Comparison of ENCODE assay signal across 25 mouse cellular contexts in genomic region chr3:145646666-145647065, GRCm38 (mm10). TPM values are rescaled to one million over a fixed set of nuclear protein-coding genes. Genes with fewer than 3 reads are reported as not detected.
DNase-seq lines count a peak whose midpoint lies in the region; ATAC-seq and TF ChIP-seq lines count a peak whose summit lies in the region.
"Had no signal": no experiment of that assay in that cellular context is flagged by ENCODE, and none has a peak within 500 bp of the region (broad histone marks: within the 10 kb centered on the region; RNA-seq: fewer than 3 reads in every experiment).

No protein-coding gene starts in this region.

- no peak overlapping the region for H3K9ac ChIP-seq in forebrain, embryonic 15.5 days (replicated peaks)
- H3K9ac ChIP-seq in hindbrain, embryonic 16.5 days (ENCODE audit: low read depth, low read length), result no peak overlapping the region
- H3K9ac ChIP-seq: hindbrain, embryonic 14.5 days; limb, embryonic 15.5 days; liver, embryonic 13.5 days; midbrain, embryonic 15.5 days; stomach, embryonic 15.5 days had no signal

- H3K4me2 ChIP-seq in forebrain, embryonic 15.5 days (replicated peaks), result no peak overlapping the region
- no peak overlapping the region for H3K4me2 ChIP-seq in hindbrain, embryonic 16.5 days (ENCODE audit: low read length)
- no peak overlapping the region for H3K4me2 ChIP-seq in myocyte (ENCODE audit: low read depth)
- H3K4me2 ChIP-seq: liver, embryonic 13.5 days; midbrain, embryonic 15.5 days had no signal

- H3K27me3 ChIP-seq in forebrain, embryonic 10.5 days (ENCODE audit: poor library complexity, severe bottlenecking), result peaks cover 24% of the 10 kb centered on the region; the same call in 1 of the 2 replicates
- peaks cover 8% of the 10 kb centered on the region for H3K27me3 ChIP-seq in forebrain, embryonic 15.5 days
- peaks cover 34% of the 10 kb centered on the region for H3K27me3 ChIP-seq in hindbrain, embryonic 10.5 days (ENCODE audit: insufficient read depth, poor library complexity, severe bottlenecking)
- H3K27me3 ChIP-seq in hindbrain, embryonic 16.5 days (replicated peaks; ENCODE audit: control insufficient read depth, insufficient read depth, low read length), result peaks cover 7% of the 10 kb centered on the region
- H3K27me3 ChIP-seq in Patski, result no peaks in the 10 kb centered on the region
- no peaks in the 10 kb centered on the region for H3K27me3 ChIP-seq in myocyte (ENCODE audit: control insufficient read depth, insufficient read depth, insufficient read length)
- H3K27me3 ChIP-seq: limb, embryonic 15.5 days; stomach, embryonic 15.5 days had no signal

- POLR2A ChIA-PET in Patski (lab: Charles Lee), result interaction anchor here (0.6 to 4.8 kb wide), 9 partner anchors 12 to 254 kb away, joined by 3 to 29 read pairs (median 4); partner anchors contain the start of gene Ddah1

- H3ac ChIP-seq in myocyte (ENCODE audit: control insufficient read depth, insufficient read length), result no peak overlapping the region

- peak overlapping the region; percentile 6; the same call in 1 of the 2 replicates for H3K27ac ChIP-seq in forebrain, embryonic 10.5 days
- H3K27ac ChIP-seq in forebrain, embryonic 15.5 days (replicated peaks), result no peak overlapping the region
- peak overlapping the region; percentile 6; the same call in 1 of the 2 replicates for H3K27ac ChIP-seq in hindbrain, embryonic 10.5 days
- H3K27ac ChIP-seq in hindbrain, embryonic 16.5 days (ENCODE audit: low read depth, low read length), result no peak overlapping the region
- H3K27ac ChIP-seq: hindbrain, embryonic 14.5 days; layer of hippocampus, adult 2 months; left cerebral cortex, adult 2 months; limb, embryonic 15.5 days; liver, embryonic 13.5 days; midbrain, embryonic 15.5 days; stomach, embryonic 15.5 days had no signal

- TF ChIP-seq POLR2A in myocyte (IDR thresholded peaks at IDR 0.05; ENCODE audit: insufficient read length, low read depth), result no peak

- DNase-seq in forebrain, embryonic 10.5 days (ENCODE audit: extremely low spot score, low spot score), result no peak
- no peak for DNase-seq in hindbrain, embryonic 10.5 days (ENCODE audit: low spot score)
- DNase-seq in Patski (ENCODE audit: low read depth, low spot score), result no peak
- DNase-seq: adrenal gland, adult 8-10 months; cerebellum, adult 8-10 months; cerebellum, postnatal 36 days; gastrocnemius, postnatal 10 days; heart, postnatal 4 days; kidney, adult 2 months; kidney, postnatal 36 days; liver, embryonic 13.5 days; lung, adult 18-20 months; lung, postnatal 4 days; right cerebral cortex, postnatal 25 days had no signal

- peak overlapping the region; percentile 82; the same call in 1 of the 2 replicates for H3K4me3 ChIP-seq in forebrain, embryonic 10.5 days
- no peak overlapping the region for H3K4me3 ChIP-seq in forebrain, embryonic 15.5 days
- no peak overlapping the region for H3K4me3 ChIP-seq in hindbrain, embryonic 10.5 days
- no peak overlapping the region for H3K4me3 ChIP-seq in hindbrain, embryonic 16.5 days (ENCODE audit: low read length)
- H3K4me3 ChIP-seq in myocyte, result peak overlapping the region; percentile 65
- H3K4me3 ChIP-seq: layer of hippocampus, adult 2 months; left cerebral cortex, adult 2 months; liver, embryonic 13.5 days; midbrain, embryonic 15.5 days; stomach, embryonic 15.5 days had no signal

- WGBS in forebrain, embryonic 10.5 days, result 54% methylated on average over 2 of the region's 2 CpGs
- WGBS in forebrain, embryonic 15.5 days, result 34% methylated on average over 2 of the region's 2 CpGs
- WGBS in hindbrain, embryonic 10.5 days, result 60% methylated on average over 2 of the region's 2 CpGs
- 58% methylated on average over 2 of the region's 2 CpGs for WGBS in hindbrain, embryonic 16.5 days

- H3K4me1 ChIP-seq in forebrain, embryonic 10.5 days, result peaks cover 94% of the 10 kb centered on the region
- peaks cover 53% of the 10 kb centered on the region for H3K4me1 ChIP-seq in forebrain, embryonic 15.5 days
- H3K4me1 ChIP-seq in hindbrain, embryonic 10.5 days (replicated peaks), result peaks cover 76% of the 10 kb centered on the region
- peaks cover 14% of the 10 kb centered on the region for H3K4me1 ChIP-seq in hindbrain, embryonic 16.5 days (ENCODE audit: control insufficient read depth, insufficient read depth, low read depth, low read length)

- CTCF ChIA-PET in Patski (lab: Charles Lee), result interaction anchor here (0.7 to 1.6 kb wide), 6 partner anchors 9 to 85 kb away, joined by 3 to 7 read pairs (median 3); no protein-coding TSS in a partner anchor

- TF ChIP-seq CTCF in Patski (IDR thresholded peaks at IDR 0.05), result no peak

- H3K36me3 ChIP-seq in forebrain, embryonic 10.5 days (replicated peaks), result peaks cover 18% of the 10 kb centered on the region
- H3K36me3 ChIP-seq in forebrain, embryonic 15.5 days, result no peaks in the 10 kb centered on the region
- H3K36me3 ChIP-seq in hindbrain, embryonic 10.5 days, result peaks cover 7% of the 10 kb centered on the region; the same call in 1 of the 2 replicates
- H3K36me3 ChIP-seq in hindbrain, embryonic 16.5 days (ENCODE audit: control insufficient read depth, insufficient read depth, low read length), result no peaks in the 10 kb centered on the region
- H3K36me3 ChIP-seq in myocyte (ENCODE audit: control insufficient read depth, insufficient read depth), result peaks cover 8% of the 10 kb centered on the region
- H3K36me3 ChIP-seq: liver, embryonic 13.5 days; midbrain, embryonic 15.5 days; stomach, embryonic 15.5 days had no signal

- in situ Hi-C loops in Patski (cut with MboI; ENCODE audit: low pct_unique_long_range_greater_than_20kb), result loop anchor here (5.0 kb wide), 1 partner anchor 54 kb away; no protein-coding TSS in a partner anchor

- ATAC-seq in forebrain, embryonic 15.5 days (replicated peaks), result no peak
- ATAC-seq in hindbrain, embryonic 16.5 days, result no peak
- ATAC-seq in Patski, result peak; percentile 1
- no peak for ATAC-seq in activated CD4-positive, CD25-positive, alpha-beta regulatory T cell, adult 4 months
- ATAC-seq: lung, postnatal 0 days; midbrain, embryonic 15.5 days had no signal

- no peaks in the 10 kb centered on the region for H3K9me3 ChIP-seq in forebrain, embryonic 10.5 days
- no peaks in the 10 kb centered on the region for H3K9me3 ChIP-seq in forebrain, embryonic 15.5 days
- no peaks in the 10 kb centered on the region for H3K9me3 ChIP-seq in hindbrain, embryonic 10.5 days
- no peaks in the 10 kb centered on the region for H3K9me3 ChIP-seq in hindbrain, embryonic 16.5 days (ENCODE audit: control insufficient read depth, low read length)
- H3K9me3 ChIP-seq: limb, embryonic 15.5 days; liver, embryonic 13.5 days; midbrain, embryonic 15.5 days; stomach, embryonic 15.5 days had no signal

- H3K79me2 ChIP-seq in myocyte (ENCODE audit: control insufficient read depth, insufficient read depth), result peaks cover 12% of the 10 kb centered on the region

TF ChIP-seq in myocyte, 11 proteins besides CTCF, POLR2A, EP300 and RAD21:
- no peak for TF ChIP-seq E2F4 (IDR thresholded peaks at IDR 0.05; ENCODE audit: insufficient read depth)
- no peak for TF ChIP-seq TCF12 (IDR thresholded peaks at IDR 0.05; ENCODE audit: insufficient read depth, poor library complexity, severe bottlenecking)
- TF ChIP-seq MYOG (IDR thresholded peaks at IDR 0.05; ENCODE audit: control insufficient read depth in 1 of 3, insufficient read depth in 1 of 3, insufficient read length in 2 of 3, low read depth in 2 of 3), result no peak
- TF ChIP-seq POLR2AphosphoS2 (IDR thresholded peaks at IDR 0.05; ENCODE audit: insufficient read length, low read depth), result no peak
- no peak for TF ChIP-seq MYOD1 (IDR thresholded peaks at IDR 0.05; ENCODE audit: control insufficient read depth in 1 of 3, insufficient read length in 2 of 3, low read depth in 2 of 3)
- no peak for TF ChIP-seq USF1 (IDR thresholded peaks at IDR 0.05; ENCODE audit: low read depth)
- no peak for TF ChIP-seq SRF (IDR thresholded peaks at IDR 0.05; ENCODE audit: control insufficient read depth, insufficient read length, low read depth)
- no peak for TF ChIP-seq REST (IDR thresholded peaks at IDR 0.05; ENCODE audit: insufficient read depth, insufficient read length)
- TF ChIP-seq TCF3 (IDR thresholded peaks at IDR 0.05; ENCODE audit: insufficient read length, low read depth), result no peak
- no peak for TF ChIP-seq MAX (IDR thresholded peaks at IDR 0.05; ENCODE audit: low read depth)
- no peak for TF ChIP-seq CEBPB (IDR thresholded peaks at IDR 0.05; ENCODE audit: insufficient read depth, poor library complexity, severe bottlenecking)

RNA-seq across cellular contexts. Expression of gene Ccn1, which starts 3.1 kb away (rescaled TPM):
- 49.9 and 64.8 TPM in 2 replicates for polyA plus RNA-seq in forebrain, embryonic 10.5 days (2016; fragmentation: Nextera tagmentation; extraction: Ambion mirVana)
- polyA plus RNA-seq in forebrain, embryonic 15.5 days (2015; fragmentation: Nextera tagmentation; extraction: Ambion mirVana), result 27.2 and 30.1 TPM in 2 replicates
- polyA plus RNA-seq in hindbrain, embryonic 10.5 days (2016; fragmentation: Nextera tagmentation; extraction: Ambion mirVana), result 42.9 and 43.4 TPM in 2 replicates
- polyA plus RNA-seq in hindbrain, embryonic 16.5 days (2015; fragmentation: Nextera tagmentation; extraction: Ambion mirVana), result 7.5 and 8.5 TPM in 2 replicates
- polyA plus RNA-seq in Patski (2021) (1,216 TPM), myocyte (2012; fragmentation: generic; extraction: Trizol) (49.6 TPM)
- polyA plus RNA-seq in activated CD4-positive, CD25-positive, alpha-beta regulatory T cell, adult 4 months (2017; shearing (Covaris generic)), result not detected

Comparison
In these comparisons a context has a peak if more than half of its experiments do, and no peak if none do; other contexts are left out.
1. H3K27ac ChIP-seq: peak in forebrain, embryonic 10.5 days (single experiment) and hindbrain, embryonic 10.5 days (single experiment); none in forebrain, embryonic 15.5 days (single experiment) and hindbrain, embryonic 16.5 days (single experiment).
2. H3K4me3 ChIP-seq: peak in forebrain, embryonic 10.5 days (single experiment) and myocyte (single experiment); none in forebrain, embryonic 15.5 days (single experiment), hindbrain, embryonic 10.5 days (single experiment) and hindbrain, embryonic 16.5 days (single experiment).
3. RNA of gene Ccn1, which starts 3.1 kb away (polyA plus RNA-seq): 1,216 TPM in Patski (single experiment); 49.9 to 64.8 TPM in forebrain, embryonic 10.5 days, 49.6 TPM in myocyte (single experiment), 42.9 to 43.4 TPM in hindbrain, embryonic 10.5 days, 27.2 to 30.1 TPM in forebrain, embryonic 15.5 days, 7.5 to 8.5 TPM in hindbrain, embryonic 16.5 days and not detected in activated CD4-positive, CD25-positive, alpha-beta regulatory T cell, adult 4 months; every median in the first group is over 10 times any median in the second.